Mouse (Mus musculus): ENCODE measurements around the gene Il11.

Il11 gene

DNA sequence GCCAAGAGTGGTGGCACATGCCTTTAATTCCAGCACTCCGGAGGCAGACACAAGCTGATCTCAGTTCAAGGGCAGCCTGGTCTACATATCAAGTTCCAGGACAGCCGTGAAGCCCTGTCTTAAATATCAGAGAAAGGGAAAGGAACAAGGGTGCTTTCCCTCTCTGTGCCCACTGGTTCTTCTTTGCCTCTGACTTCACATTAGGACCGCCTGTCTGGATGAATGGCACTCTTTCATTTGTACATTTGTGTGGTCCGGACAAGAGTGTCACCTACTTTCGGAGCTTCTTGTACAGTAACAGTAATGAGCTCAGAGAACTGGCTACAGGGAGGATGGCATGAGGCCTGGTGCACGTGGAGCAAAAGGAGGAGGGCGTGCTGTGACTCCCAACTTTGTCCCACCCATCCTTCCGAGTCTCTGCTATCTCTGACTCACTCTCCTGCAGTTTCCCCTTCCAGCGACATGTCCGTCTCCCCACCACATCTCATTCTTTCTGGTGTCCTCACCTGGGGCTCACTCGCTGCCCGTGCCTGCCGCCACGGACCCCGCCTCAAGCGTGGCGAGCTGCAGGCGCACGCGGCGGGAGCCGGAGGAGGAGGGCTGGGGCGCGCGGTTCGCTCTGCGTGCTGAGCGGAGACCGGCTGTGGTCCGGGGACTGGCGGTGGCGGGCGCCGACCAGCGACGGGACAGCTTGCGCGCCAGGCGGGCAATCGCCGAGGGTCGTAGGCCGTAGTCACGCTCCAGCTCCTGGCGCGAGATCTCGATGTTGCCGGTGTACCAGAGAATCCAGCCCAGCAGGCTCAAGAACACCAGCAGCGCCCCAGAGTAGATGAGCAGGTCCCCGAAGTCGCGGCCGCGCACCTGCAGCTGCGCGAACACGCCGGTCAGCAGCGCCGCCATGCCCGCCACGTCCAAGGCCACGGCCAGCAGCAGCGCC lies 6.1 kb upstream of the Il11 start:
- DNase-seq: peak; percentile 82 to 83

DNA sequence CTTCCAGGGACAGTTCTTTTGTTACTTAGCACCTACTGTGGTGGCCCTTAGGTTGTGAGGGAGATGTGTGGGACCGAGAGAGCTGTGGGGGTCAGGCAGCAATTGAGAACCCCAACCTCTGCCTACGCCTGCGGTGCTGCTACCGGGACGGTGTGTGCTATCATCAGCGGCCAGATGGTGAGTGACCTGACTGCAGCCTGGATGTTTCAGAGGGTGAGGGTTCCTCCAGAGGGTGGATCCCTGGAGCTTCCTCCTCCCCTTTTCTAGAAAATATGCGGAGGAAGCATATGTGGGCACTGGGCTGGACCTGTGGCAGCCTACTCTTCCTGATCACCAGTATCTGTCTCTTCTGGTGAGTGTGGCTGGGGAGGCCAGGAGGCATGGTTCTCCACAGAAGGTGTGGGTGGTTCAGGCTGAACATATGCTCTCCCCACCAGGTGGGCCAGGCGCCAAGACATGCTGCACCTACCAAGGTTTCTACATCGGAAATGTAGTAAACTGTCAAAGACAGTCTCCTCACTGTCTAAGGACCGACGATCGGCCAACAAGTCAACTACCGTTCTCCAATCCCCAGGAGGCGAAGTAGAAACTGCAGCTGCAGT lies 1.1 kb upstream of the Il11 start:
- peak; percentile 80 to 87 for DNase-seq

DNA sequence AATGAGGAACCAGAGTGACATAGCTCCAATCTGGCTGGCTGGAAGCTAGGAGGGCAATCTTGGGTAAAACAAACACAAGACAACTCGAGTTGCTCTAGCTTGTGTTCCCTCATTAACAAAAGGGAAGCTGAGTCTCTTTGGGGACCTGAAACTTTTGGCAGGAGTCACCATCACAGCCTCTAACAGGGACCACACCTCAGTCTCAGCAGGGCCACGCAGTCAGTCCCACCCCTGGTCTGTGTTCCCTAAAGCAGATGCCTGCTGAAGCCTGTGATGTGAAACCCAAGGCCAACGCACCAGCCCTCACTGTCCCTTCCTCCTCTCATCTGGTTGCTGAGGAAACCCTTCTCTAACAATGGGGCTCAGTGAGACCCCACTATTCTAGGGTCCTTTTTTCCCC lies 529 bp downstream of the Il11 start:
- no peak for DNase-seq

DNA sequence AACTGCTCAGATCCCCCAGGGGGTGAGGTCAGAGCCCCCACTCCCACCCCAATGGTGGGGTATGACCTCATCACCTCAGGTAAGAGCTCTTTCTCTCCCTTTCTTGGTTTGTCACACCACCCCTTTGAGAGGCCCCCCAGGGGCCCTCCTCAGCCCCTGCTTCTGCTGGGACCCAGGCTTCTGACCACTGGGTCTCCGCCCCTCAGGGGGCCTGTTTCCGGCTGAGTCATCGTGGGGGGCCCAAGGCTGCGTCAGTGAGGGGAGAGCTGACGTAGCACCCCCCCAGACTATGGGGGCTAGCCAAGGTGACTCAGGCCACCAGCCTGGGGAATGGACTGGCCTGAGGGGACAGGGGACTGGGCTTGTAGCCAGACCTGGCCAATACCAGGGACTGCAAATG lies 2.7 kb downstream of the Il11 start:
- DNase-seq: no peak

DNA sequence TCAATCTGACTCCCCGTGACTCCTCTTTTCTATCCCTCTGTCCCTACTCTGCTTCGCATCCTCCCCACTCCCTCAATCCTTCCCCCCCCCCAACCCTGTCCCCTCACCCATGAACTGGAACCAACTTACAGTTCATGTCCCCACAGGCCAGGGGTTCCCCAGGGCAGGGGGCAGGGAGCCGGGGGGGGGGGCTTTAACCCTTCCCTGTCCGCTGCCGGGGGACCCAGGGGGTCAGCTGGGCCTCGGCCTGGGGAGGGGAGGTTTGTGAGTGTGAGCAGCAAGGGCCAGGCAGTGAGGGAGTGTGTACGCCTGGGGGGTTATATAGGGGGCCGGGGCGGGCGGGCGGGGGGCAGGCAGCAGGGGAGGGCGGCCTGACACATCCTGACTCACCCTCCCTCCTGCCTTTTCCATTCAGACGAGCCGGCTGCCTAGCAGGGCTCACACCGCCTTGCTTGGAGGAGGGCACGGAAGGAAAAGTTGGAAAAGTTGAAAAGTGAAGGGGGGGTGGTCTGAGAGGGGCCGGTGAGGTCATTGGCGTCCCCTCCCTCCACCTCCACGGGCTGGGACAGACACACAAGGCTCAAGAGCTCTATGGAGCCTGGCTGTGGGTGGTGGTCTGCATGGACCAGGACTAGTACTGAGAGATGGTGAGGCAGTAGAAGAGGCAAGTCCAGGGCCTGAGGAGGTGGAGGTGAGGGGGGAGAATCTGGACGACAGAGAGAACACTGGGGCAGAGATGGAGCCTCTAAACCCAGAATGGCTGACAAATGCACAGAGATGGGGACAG lies 4.6 kb downstream of the Il11 start:
- no peak for DNase-seq

DNA sequence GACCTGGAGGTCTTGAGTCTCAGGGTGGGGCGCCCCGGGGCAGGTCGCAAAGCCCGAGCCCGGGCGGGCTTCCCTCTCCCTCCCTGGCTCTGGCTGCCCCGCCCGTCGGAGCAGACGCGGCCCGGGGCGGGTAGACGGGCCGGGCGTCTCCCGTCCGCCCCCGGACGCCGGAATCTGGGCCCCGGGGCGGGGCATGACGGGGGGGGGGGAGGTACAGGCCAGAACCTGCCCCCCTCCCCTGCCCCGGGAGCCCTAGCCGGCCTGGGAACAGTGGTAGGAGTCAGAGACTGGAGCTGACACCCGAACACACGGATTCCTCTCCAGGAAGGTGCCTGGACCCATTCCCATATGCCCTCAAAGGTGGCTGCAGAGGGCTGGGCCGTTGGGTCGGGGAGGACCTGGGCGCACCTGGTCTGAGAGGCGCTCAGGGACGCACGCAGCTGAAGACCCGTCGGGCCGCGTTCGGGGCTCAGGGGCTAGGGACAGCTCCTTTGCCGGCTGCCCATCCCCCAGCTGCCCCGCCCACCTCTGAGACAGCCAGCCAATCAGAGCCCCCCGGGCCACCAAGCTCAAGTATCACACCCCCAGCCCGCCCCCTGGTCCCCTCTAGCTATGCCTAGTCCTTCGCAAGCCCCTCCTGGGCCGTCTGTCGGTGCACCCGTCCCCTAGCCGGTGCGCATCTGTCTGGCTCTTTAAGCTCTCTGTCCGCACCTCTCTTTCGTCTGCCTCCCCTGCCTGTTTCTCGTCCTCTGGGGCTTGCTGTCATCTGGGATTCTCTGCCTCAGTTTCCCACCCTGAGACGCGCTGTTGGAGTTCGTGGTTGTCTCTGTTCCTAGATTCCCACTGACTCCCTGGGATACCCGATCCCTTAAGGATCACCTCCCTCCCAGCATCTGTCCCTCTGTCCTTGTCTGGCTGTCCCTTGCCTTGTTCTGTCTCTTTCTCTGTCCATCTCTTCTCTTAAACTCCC lies 5.5 kb downstream of the Il11 start:
- peak in 1 of 2 experiments; percentile 46 for DNase-seq

DNA sequence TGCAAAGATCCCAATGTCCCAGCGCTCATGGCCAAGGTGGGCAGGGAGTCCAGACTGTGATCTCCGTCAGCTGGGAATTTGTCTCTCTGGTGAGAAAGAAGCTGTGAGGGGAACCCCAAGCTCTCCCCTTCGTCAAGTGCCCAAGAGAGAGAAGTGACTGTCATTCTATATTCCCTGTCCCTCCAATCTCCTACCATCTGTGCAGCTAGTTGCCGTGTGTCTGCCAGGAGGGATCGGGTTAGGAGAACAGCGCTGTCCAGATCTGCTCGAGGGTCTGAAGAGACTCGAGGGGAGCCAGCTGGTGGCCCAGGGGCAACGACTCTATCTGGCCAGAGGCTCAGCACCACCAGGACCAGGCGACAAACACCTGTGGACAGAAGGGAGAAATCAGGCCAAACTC lies 6.5 kb downstream of the Il11 start:
- DNase-seq: no peak

DNA sequence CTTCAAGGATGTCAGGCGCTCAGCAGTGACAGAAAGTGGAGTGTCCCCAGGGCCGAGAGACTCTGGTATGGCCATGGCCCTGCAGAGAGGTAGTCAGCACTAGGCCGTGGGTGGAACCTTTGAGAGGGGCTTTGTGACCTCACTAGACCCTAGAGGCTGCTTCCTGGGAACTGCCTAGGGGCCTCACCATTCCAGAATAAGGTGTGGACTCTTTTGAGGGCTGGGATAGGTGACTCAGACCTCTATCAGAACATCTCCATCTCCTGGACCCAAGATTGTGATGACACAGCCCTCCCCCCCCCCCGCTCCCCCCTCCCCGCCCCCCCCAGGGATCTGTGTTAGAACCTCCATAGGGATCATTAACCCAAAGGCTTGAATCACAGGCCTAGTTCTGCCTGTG lies 11.5 kb downstream of the Il11 start, which contains the start of gene Fam71e2:
Gene Fam71e2, minus strand, starts transcription at position 101 of the 400 bp plus-strand sequence.
- DNase-seq: no peak

DNA sequence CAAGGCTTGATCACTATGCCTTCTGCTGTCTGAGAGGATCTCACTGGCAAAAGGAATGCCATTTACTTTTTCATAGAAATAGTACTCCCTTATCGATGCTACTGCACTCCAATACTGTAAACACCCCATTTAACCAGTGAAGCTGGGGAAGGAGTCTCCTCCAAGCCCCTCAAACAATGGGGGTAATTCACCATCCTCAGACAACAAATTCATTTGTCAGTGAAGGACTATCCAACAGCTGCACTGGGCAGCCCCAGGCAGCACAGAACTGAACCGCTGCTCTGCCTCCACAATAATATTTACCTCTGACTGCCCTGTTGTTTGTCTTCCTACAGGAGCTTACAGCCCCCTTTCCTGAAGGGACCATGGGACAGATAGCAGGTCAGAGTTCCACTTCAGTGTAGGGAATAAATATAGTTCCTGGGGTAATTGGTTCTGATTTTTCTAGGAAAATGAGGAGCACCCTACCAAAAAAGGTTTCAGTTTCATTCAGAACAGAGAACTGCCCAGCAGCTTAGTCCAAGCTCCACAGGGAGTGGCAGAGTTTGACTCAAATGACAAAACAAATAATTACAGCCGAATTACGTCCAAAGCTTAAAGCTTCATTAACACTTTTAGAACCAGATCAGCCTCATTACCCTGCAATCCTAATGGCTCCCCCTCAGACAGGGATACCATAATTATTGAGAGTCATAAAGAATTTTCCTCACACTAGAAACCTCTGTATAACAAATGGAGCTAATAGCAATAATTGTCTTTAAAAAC lies 17.5 kb downstream of the Il11 start:
- no peak for DNase-seq

DNA sequence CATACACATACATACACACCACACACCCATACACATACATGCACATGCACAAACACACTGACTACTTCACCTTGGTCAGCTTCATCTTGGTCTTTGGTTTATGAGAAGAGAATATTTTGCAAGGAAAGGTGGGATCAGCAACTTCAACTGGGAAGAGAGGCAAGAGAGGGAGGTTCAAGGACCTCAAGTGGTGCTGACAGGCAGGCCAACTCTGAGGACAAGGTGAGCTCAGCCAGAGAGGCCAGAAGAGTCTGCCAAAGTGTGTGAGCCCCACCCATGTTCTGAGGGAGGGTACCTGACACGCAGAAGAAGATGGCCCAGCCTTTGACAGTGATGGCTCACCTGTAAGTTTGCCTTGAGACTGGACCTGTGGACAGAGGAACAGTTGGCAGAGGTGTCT lies 23.0 kb downstream of the Il11 start:
- no peak for DNase-seq

DNA sequence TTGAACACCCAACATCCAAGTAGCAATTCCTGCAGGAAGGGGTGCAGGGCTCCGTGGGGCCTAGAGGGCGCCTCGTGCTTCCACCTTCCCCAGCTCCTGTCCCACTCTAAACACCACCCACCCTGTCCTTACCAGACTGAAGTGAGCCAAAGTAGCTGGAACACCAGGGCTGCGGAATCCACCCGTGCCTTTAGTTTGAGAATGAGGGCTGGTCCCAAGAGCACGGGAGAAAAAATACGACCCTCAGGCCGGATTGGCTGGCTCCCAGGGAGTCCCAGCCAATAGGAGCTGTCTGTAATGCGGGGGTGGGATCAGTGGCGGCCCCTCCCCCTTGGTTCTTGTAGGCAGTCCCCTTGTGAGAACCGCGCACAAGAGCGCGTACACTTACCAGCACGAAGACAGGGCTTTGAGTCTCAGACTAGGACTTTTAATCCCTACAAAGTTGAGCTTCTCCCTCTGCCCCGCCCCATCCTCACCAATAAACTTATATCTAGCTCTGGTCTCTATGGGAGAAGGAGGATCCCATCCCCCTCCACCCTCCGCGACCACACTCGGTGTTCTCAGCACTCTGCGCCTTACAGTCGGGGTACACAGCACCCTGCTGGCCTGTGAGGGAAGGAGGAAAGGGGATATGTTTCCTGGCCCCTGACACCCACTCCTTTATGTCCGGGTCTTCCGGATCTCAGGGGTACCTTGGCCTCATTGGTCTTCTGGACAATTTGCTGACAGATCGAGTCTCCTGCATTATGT lies 29.7 kb downstream of the Il11 start, which contains the start of gene Cox6b2:
Gene Cox6b2, minus strand, starts transcription at position 274 of the 750 bp plus-strand sequence.
- DNase-seq: peak; percentile 25 to 60

DNA sequence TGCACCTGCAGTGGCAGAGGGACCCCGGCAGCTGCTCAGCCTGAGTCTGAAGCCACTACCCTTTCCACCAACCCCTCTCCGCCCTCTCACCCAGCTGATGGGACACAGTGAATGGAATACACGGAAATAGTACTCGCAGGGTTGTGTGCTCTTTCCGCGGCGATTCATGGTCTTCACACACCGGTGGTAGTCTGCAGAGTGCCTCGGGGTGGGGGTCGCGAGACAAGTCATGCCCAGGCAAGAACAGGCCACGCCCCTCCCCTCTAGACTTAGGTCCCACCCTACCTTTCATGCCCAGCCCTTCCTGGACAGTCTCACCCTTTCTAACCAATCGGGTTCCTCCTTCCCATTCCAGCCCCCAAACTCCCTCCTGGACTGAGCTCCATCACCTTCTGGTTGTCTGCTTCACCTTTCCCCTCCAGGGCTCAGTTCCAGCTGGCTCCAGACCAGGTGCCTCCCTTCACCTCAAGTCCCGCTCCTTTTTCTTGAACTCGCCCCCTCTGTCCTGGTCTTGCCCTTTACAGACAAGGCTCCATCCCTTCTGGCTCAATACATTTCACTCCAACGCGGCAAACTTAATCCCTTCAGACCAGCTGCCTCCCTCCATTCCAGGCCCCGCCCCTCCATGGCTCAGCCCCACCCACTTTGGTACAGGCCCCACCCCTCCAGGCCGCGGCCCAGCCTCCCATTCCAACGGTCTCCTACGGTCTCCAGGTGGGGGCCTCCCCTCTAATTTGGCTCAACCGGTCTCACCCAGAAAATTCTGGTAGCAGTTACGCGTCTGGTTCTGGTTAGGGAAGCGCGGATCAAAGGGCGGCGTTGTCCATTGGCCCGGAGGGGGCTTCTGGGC lies 30.5 kb downstream of the Il11 start:
- DNase-seq: peak; percentile 26 to 45

DNA sequence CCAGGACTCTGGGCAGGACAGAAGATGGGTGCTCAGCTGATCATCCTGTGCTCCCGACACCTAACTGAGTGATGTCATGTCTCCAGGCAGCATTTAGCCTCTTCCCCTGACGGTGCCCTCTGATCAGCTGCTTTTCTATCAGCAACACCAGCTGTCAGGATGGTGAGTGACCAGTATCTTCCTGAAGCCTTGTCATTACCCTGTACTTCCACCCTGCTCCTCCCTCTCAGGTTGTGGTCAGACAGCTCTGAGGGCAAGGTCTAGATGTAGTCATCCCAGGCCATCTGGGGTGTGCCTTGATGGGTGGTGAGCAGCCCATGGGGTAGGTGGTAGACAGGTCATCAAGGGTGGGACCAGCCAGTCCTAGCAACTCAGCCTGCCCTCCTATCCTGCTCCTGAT lies 33.5 kb downstream of the Il11 start:
- DNase-seq: no peak

DNA sequence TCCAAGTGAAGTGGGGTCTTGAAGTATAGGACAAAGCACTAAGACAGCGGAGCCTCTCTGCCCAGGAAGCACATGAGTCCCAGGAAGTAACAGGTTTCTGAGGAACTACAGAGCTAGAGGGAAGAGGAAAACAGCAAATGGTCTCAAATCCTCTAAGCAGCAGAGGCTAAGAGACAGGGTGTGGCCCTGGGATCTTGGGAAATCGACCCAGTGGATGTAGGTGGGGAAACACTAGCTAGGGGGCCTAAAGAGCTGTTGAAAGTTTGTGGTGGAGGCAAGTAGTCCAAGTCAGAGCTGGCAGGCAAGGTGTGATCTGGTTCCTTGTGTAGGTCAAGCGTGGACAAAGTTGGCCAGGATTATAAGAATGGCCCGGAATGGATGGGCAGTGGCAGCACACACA lies 34.3 kb downstream of the Il11 start:
- DNase-seq: no peak

DNA sequence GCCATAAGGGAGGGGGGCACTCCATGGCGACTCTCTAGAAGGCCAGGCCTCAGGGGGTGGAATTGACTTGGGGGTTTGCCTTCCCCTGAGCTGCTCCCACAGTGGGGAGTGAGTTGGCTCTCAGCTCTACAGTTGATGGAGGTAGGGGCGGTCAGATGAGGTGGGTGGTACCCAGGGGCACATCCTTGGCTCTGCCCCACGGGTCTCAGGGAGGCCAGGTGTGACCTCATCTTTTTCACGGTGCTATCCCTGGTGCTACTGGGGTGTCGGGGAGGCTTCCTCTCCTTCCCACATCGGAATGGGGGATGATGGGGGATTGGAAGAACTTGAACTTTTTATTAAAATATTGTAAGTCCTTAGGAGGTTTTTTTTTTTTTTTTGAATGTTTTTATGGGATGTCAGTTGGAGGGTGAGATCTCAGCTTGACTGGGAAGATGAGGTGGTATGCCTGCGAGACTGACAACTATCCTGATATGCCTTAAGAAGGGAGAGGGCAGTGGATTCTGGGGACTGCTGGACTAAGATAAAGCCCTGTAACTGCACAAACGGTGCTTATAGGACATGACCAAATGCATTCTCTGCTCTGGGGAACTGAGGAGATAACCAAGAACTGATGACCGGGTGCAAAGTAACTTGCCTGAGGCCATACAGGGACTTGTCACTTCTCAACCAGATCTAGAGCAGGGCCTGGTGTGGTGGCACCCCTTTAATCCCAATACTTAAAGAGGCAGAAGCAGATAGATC lies 35.3 kb downstream of the Il11 start:
- no peak for DNase-seq

DNA sequence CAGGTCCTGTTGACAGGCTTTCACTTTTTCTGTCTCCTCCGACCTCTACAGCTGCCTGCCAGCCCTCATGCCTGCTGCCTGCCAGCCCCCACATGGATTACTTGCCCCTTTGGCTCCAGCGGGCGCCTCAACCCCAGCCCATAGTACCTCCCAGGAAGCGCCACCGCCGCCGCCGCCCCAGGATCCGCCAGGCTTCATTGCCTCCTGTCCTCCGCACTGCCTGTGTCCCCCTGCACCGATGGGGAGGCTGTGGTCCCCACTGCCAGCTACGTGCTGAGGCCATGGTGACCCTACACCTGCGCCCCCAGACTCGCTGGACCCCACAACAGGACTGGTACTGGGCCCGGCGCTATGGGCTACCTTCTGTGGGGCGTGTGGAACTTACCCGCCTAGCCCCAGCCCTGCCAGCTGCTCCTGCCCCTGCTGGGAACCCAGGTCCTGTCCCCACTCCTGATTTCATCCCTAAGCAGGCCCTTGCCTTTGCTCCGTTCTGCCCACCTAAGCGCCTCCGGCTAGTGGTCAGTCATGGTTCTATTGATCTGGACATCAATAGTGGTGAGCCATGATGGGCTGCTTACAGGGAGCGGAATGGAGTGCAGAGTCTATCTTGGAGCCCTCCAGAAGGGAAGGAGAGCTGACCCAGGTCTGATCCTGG lies 36.2 kb downstream of the Il11 start:
- no peak for DNase-seq

DNA sequence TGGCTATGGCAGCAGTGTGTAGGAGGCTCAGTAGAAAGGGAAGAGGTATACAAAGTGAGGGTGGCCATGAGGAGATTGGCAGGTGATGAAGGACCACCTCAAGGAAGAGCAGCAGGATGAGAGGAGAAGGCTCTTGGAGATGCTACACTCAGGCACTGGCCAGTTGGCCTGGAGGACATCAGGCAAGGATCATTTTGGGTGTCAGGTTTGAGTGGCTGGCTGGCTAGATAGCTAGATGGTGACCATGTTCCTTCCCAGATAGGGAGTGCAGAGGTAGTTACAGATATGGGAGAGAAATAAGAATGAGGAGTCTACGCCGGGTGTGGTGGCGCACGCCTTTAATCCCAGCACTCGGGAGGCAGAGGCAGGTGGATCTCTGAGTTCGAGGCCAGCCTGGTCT lies 37.8 kb downstream of the Il11 start:
- DNase-seq: no peak

DNA sequence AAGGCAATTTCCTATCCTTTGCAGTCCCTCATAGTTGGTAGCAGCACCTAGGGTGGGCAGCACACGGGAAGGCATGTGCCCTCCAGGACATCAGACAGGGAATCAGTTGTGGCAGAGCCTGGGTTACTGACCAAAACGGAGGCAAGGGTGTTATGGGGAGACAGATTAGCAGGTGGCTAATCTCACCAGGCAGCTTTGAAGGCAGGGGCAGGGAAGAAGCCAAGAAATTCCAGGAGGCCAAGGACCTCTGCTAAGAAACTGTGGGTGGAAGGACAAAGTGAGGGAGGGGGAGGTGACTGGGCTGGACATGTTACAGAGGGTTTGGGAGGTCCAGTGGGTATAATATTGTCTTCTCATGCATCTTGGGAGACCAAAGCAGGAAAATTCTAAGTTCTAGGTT lies 39.3 kb downstream of the Il11 start:
- DNase-seq: no peak

All from cerebellum, postnatal 25 days (tissue).